Mouse (Mus musculus) heart, embryonic 11.5 days (tissue): ENCODE results near the gene Ssbp3. TPM values are rescaled to one million over a fixed set of nuclear protein-coding genes. Genes with fewer than 3 reads are reported as not detected.
A peak's percentile ranks its signal among the peaks of the same experiment; 100 is the strongest.

Source experiments
- ATAC-seq: fragments of 200-750 bp; cut with Nextera tagmentation; replicated peaks from 2 replicates; pipeline ENCODE4 v1.8.0; 2017; ENCODE audit warnings: moderate library complexity; ENCODE audit not compliant: insufficient number of reproducible peaks, low FRiP score, low TSS enrichment
- H3K27ac ChIP-seq: fragments of 300-500 bp; sonication (generic); 2 replicates; pipeline ENCODE4 v1.5.1; 2014; ENCODE audit warnings: mild to moderate bottlenecking, low read depth, low read length
- H3K27me3 ChIP-seq: fragments of 300-500 bp; sonication (generic); 2 replicates; pipeline ENCODE4 v1.6.1; 2014; ENCODE audit warnings: mild to moderate bottlenecking, low read length, mixed read lengths; ENCODE audit not compliant: control insufficient read depth, insufficient read depth
- H3K36me3 ChIP-seq: fragments of 300-500 bp; sonication (generic); 2 replicates; pipeline ENCODE4 v1.6.1; 2014; ENCODE audit warnings: mild to moderate bottlenecking, low read length, moderate library complexity, mixed read lengths; ENCODE audit not compliant: control insufficient read depth, insufficient read depth
- H3K4me1 ChIP-seq: fragments of 300-500 bp; sonication (generic); 2 replicates; pipeline ENCODE4 v1.6.1; 2014; ENCODE audit warnings: low read length; ENCODE audit not compliant: control insufficient read depth, insufficient read depth
- H3K4me2 ChIP-seq: fragments of 300-500 bp; sonication (generic); 2 replicates; pipeline ENCODE4 v1.6.1; 2014; ENCODE audit warnings: mild to moderate bottlenecking, moderate library complexity
- H3K4me3 ChIP-seq: fragments of 300-500 bp; sonication (generic); 2 replicates; pipeline ENCODE4 v1.5.1; 2014; ENCODE audit warnings: low read depth, low read length
- H3K9ac ChIP-seq: fragments of 300-500 bp; sonication (generic); 2 replicates; pipeline ENCODE4 v1.6.1; 2014; ENCODE audit warnings: mild to moderate bottlenecking, low read depth, low read length, moderate library complexity
- H3K9me3 ChIP-seq: fragments of 300-500 bp; sonication (generic); replicated peaks from 2 replicates; pipeline ENCODE4 v1.6.1; 2016; ENCODE audit warnings: low read length; ENCODE audit not compliant: control insufficient read depth
- WGBS: fragments of 180-500 bp; shearing (Covaris S2); extraction: QIAGEN DNeasy Blood & Tissue Kit; methylation state at CpG from one replicate; pipeline ENCODE4 v1.1.7; 2014; ENCODE audit not compliant: insufficient replicate concordance; 5-methylcytosine and 5-hydroxymethylcytosine counted together
- polyA plus RNA-seq: library from polyadenylated mRNA; unstranded; fragments of >200 nt; fragmentation: Nextera tagmentation; extraction: Ambion mirVana; gene quantifications from 2 replicates; pipeline ENCODE4 v1.2.1, GENCODE M21; 2014

Ssbp3 gene
- polyA plus RNA-seq, 1 experiment from 2014 or later: 63.4 TPM

GRCm38 (mm10) chr4:106898923-106899322 lies 11.6 kb upstream of the Ssbp3 start:
- Histone ChIP-seq H3K27ac (no peak overlapping the region), H3K4me3 (no peak overlapping the region), H3K36me3 (no peaks in the 10 kb centered on the region), H3K9me3 (no peaks in the 10 kb centered on the region), H3K27me3 (no peaks in the 10 kb centered on the region), H3K4me2 (no peak overlapping the region), H3K9ac (no peak overlapping the region), H3K4me1 (no peaks in the 10 kb centered on the region)
- WGBS: 58% methylated on average over 5 of the region's 5 CpGs
- no peak for ATAC-seq

GRCm38 (mm10) chr4:106899471-106899870 lies 11.0 kb upstream of the Ssbp3 start:
- Histone ChIP-seq H3K27me3 (no peaks in the 10 kb centered on the region), H3K4me3 (no peak overlapping the region), H3K4me2 (no peak overlapping the region), H3K27ac (no peak overlapping the region), H3K36me3 (no peaks in the 10 kb centered on the region), H3K4me1 (no peaks in the 10 kb centered on the region), H3K9me3 (no peaks in the 10 kb centered on the region), H3K9ac (no peak overlapping the region)
- WGBS: 82% methylated on average over 3 of the region's 3 CpGs
- no peak for ATAC-seq

GRCm38 (mm10) chr4:106900718-106901117 lies 9.8 kb upstream of the Ssbp3 start:
- Histone ChIP-seq H3K9me3 (no peaks in the 10 kb centered on the region), H3K4me3 (no peak overlapping the region), H3K4me1 (no peaks in the 10 kb centered on the region), H3K4me2 (no peak overlapping the region), H3K9ac (no peak overlapping the region), H3K27ac (no peak overlapping the region), H3K27me3 (no peaks in the 10 kb centered on the region), H3K36me3 (no peaks in the 10 kb centered on the region)
- 27% methylated on average over 6 of the region's 6 CpGs for WGBS
- ATAC-seq: no peak

- WGBS: 66% methylated on average over 3 of the region's 3 CpGs
- Histone ChIP-seq H3K27ac (no peak overlapping the region), H3K9me3 (no peaks in the 10 kb centered on the region), H3K27me3 (no peaks in the 10 kb centered on the region), H3K4me3 (no peak overlapping the region), H3K4me2 (no peak overlapping the region), H3K4me1 (no peaks in the 10 kb centered on the region), H3K9ac (no peak overlapping the region), H3K36me3 (no peaks in the 10 kb centered on the region)
- no peak for ATAC-seq
These were observed 8.9 kb upstream of the Ssbp3 start for GRCm38 (mm10) chr4:106901610-106902009.

GRCm38 (mm10) chr4:106902157-106902556 lies 8.3 kb upstream of the Ssbp3 start:
- no peak overlapping the region for H3K4me3 ChIP-seq
- no peaks in the 10 kb centered on the region for H3K27me3 ChIP-seq
- H3K9ac ChIP-seq: no peak overlapping the region
- H3K4me1 ChIP-seq: 0 out of 2 replicates have a peak, but pooled peaks cover 2% of the 10 kb centered on the region
- 50% methylated on average over 8 of the region's 8 CpGs for WGBS
- H3K36me3 ChIP-seq: no peaks in the 10 kb centered on the region
- H3K4me2 ChIP-seq: no peak overlapping the region
- ATAC-seq: no peak
- H3K27ac ChIP-seq: no peak overlapping the region
- no peaks in the 10 kb centered on the region for H3K9me3 ChIP-seq

- no peak overlapping the region for H3K4me3 ChIP-seq
- peaks cover 29% of the 10 kb centered on the region for H3K4me1 ChIP-seq
- H3K27ac ChIP-seq: no peak overlapping the region
- WGBS: 84% methylated on average over 3 of the region's 3 CpGs
- no peak for ATAC-seq
- H3K36me3 ChIP-seq: no peaks in the 10 kb centered on the region
- no peak overlapping the region for H3K4me2 ChIP-seq
- no peaks in the 10 kb centered on the region for H3K27me3 ChIP-seq
- H3K9me3 ChIP-seq: no peaks in the 10 kb centered on the region
- no peak overlapping the region for H3K9ac ChIP-seq
These were observed 4.6 kb upstream of the Ssbp3 start for GRCm38 (mm10) chr4:106905898-106906297.

- peak overlapping the region; percentile 97 for H3K4me2 ChIP-seq
- ATAC-seq: no peak
- peak overlapping the region; percentile 59 for H3K9ac ChIP-seq
- no peaks in the 10 kb centered on the region for H3K9me3 ChIP-seq
- peak overlapping the region; percentile 19; the same call in 1 of the 2 replicates for H3K4me3 ChIP-seq
- 4% methylated on average over 17 of the region's 17 CpGs for WGBS
- H3K27ac ChIP-seq: peak overlapping the region; percentile 99
- H3K27me3 ChIP-seq: no peaks in the 10 kb centered on the region
- no peaks in the 10 kb centered on the region for H3K36me3 ChIP-seq
- H3K4me1 ChIP-seq: peaks cover 33% of the 10 kb centered on the region
These were observed 2.6 kb upstream of the Ssbp3 start for GRCm38 (mm10) chr4:106907701-106908425.

- H3K4me1 ChIP-seq: peaks cover 39% of the 10 kb centered on the region
- H3K36me3 ChIP-seq: no peaks in the 10 kb centered on the region
- no peaks in the 10 kb centered on the region for H3K27me3 ChIP-seq
- H3K4me3 ChIP-seq: no peak overlapping the region
- ATAC-seq: peak; percentile 61
- WGBS: 6% methylated on average over 3 of the region's 3 CpGs
- peak overlapping the region; percentile 97 for H3K4me2 ChIP-seq
- peak overlapping the region; percentile 59; the same call in 1 of the 2 replicates for H3K9ac ChIP-seq
- peak overlapping the region; percentile 99 for H3K27ac ChIP-seq
- no peaks in the 10 kb centered on the region for H3K9me3 ChIP-seq
These were observed 2.1 kb upstream of the Ssbp3 start for GRCm38 (mm10) chr4:106908426-106908809.
